Mouse (Mus musculus) ES-Bruce4 (cell line): ENCODE results near the gene Ankrd31. TPM values are rescaled to one million over a fixed set of nuclear protein-coding genes. Genes with fewer than 3 reads are reported as not detected.

Source experiments
- H3K27ac ChIP-seq: 2 replicates; pipeline ENCODE4 v1.5.1; 2012; ENCODE audit warnings: low read length, inconsistent platforms; ENCODE audit not compliant: insufficient read depth
- H3K27me3 ChIP-seq: 2 replicates; pipeline ENCODE4 v1.6.1; 2012; ENCODE audit warnings: mild to moderate bottlenecking, low read length, inconsistent platforms; ENCODE audit not compliant: control insufficient read depth, poor library complexity, insufficient read depth, severe bottlenecking
- H3K36me3 ChIP-seq: 2 replicates; pipeline ENCODE4 v1.6.1; 2012; ENCODE audit warnings: inconsistent platforms, mild to moderate bottlenecking, low read length, moderate library complexity; ENCODE audit not compliant: control insufficient read depth, poor library complexity, insufficient read depth, severe bottlenecking
- H3K4me1 ChIP-seq: one replicate; pipeline ENCODE4 v1.8.1; 2011; ENCODE audit warnings: low read length; ENCODE audit not compliant: control insufficient read depth, insufficient read depth
- H3K4me3 ChIP-seq: 2 replicates; pipeline ENCODE4 v1.5.1; 2011; ENCODE audit warnings: low read depth, mild to moderate bottlenecking, low read length
- H3K9ac ChIP-seq: 2 replicates; pipeline ENCODE4 v1.6.1; 2012; ENCODE audit warnings: low read depth, mild to moderate bottlenecking, inconsistent platforms; ENCODE audit not compliant: poor library complexity, severe bottlenecking
- H3K9me3 ChIP-seq: replicated peaks from 2 replicates; pipeline ENCODE4 v1.6.1; 2012; ENCODE audit warnings: mild to moderate bottlenecking, low read length, inconsistent platforms; ENCODE audit not compliant: control insufficient read depth, poor library complexity, insufficient read depth, severe bottlenecking
- CTCF ChIP-seq: IDR thresholded peaks from one replicate; pipeline ENCODE4 v1.8.1; 2011; ENCODE audit warnings: low read depth, low read length
- EP300 ChIP-seq: IDR thresholded peaks from 2 replicates; pipeline ENCODE4 v1.6.1; 2011; ENCODE audit warnings: low read depth, low read length; ENCODE audit not compliant: insufficient read depth
- POLR2A ChIP-seq: IDR thresholded peaks from one replicate; pipeline ENCODE4 v1.8.1; 2011; ENCODE audit warnings: low read length; ENCODE audit not compliant: insufficient read depth
- polyA plus RNA-seq: library from polyadenylated mRNA; stranded (reverse); fragments of >200 nt; gene quantifications from 2 replicates; pipeline ENCODE4 v1.2.4, GENCODE M21; 2011; ENCODE audit warnings: low read depth; ENCODE audit not compliant: missing spikeins, insufficient read depth, insufficient read length

The Ankrd31 gene
- polyA plus RNA-seq, 1 experiment = 0.67 TPM

- Histone ChIP-seq H3K9ac (no peak overlapping the region), H3K4me3 (no peak overlapping the region), H3K27me3 (peaks cover 15% of the 10 kb centered on the region), H3K27ac (no peak overlapping the region), H3K36me3 (no peaks in the 10 kb centered on the region), H3K4me1 (no peaks in the 10 kb centered on the region), H3K9me3 (no peaks in the 10 kb centered on the region)
- TF ChIP-seq POLR2A (no peak), EP300 (no peak), CTCF (no peak)
Observed at GRCm38 (mm10) chr13:96925991-96926725, 178.1 kb downstream of the Ankrd31 start.

DNA sequence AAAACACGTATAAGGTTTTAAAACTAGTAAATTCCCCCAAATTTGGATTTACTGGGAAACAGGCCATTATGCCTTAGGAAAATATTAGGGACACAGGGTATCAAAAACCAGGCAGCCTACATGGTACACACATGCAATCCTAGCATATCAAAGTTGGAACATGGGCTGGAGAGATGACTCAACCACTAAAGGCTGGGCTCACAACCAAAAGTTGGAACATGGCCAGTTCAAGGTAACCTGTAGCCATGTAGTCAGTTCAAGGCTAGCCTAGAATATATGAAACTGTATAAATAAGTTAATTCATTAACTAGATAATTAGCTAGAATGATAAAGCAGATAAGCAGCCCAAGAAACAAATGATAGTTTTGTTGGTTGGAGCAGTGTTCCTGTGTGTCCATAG, 179.7 kb downstream of the Ankrd31 start:
- H3K4me3 ChIP-seq = no peak overlapping the region
- H3K9me3 ChIP-seq = no peaks in the 10 kb centered on the region
- H3K4me1 ChIP-seq = no peaks in the 10 kb centered on the region
- no peaks in the 10 kb centered on the region for H3K36me3 ChIP-seq
- no peak for TF ChIP-seq POLR2A
- no peak for TF ChIP-seq CTCF
- no peak for TF ChIP-seq EP300
- peaks cover 15% of the 10 kb centered on the region for H3K27me3 ChIP-seq
- no peak overlapping the region for H3K9ac ChIP-seq
- no peak overlapping the region for H3K27ac ChIP-seq

- H3K27me3 ChIP-seq = peaks cover 15% of the 10 kb centered on the region
- H3K9me3 ChIP-seq = no peaks in the 10 kb centered on the region
- no peak overlapping the region for H3K27ac ChIP-seq
- no peaks in the 10 kb centered on the region for H3K36me3 ChIP-seq
- H3K4me1 ChIP-seq = no peaks in the 10 kb centered on the region
- H3K9ac ChIP-seq = no peak overlapping the region
- H3K4me3 ChIP-seq = no peak overlapping the region
- TF ChIP-seq POLR2A = no peak
- no peak for TF ChIP-seq CTCF
- TF ChIP-seq EP300 = no peak
Observed at GRCm38 (mm10) chr13:96928432-96929039, 180.5 kb downstream of the Ankrd31 start.

DNA sequence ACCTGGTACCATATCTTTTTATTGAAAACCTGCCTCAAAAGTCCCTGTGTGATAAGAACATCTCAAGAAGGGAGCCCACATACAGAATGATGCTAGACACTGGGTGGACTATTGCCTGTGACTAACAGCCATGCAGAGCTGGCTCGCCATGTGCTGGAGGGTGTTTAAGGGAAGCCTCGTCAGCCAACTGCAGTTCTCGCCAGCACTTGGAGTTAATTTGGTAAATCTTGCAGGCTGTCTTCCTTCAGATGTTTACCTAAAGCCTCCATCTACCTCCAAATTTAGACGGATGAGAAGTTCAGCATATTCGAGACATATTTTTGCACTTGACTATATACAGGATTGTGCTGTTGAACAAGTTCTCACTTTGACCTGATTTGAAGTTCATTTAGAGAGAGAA, 184.7 kb downstream of the Ankrd31 start:
- Histone ChIP-seq H3K4me3 (no peak overlapping the region), H3K9ac (no peak overlapping the region), H3K9me3 (no peaks in the 10 kb centered on the region), H3K27ac (no peak overlapping the region), H3K36me3 (no peaks in the 10 kb centered on the region), H3K27me3 (no peaks in the 10 kb centered on the region), H3K4me1 (no peaks in the 10 kb centered on the region)
- TF ChIP-seq EP300 (no peak), POLR2A (no peak), CTCF (no peak)

GRCm38 (mm10) chr13:96933367-96933766, 185.3 kb downstream of the Ankrd31 start:
- H3K9ac ChIP-seq = no peak overlapping the region
- H3K9me3 ChIP-seq = no peaks in the 10 kb centered on the region
- TF ChIP-seq EP300 (no peak), POLR2A (no peak), CTCF (no peak)

DNA sequence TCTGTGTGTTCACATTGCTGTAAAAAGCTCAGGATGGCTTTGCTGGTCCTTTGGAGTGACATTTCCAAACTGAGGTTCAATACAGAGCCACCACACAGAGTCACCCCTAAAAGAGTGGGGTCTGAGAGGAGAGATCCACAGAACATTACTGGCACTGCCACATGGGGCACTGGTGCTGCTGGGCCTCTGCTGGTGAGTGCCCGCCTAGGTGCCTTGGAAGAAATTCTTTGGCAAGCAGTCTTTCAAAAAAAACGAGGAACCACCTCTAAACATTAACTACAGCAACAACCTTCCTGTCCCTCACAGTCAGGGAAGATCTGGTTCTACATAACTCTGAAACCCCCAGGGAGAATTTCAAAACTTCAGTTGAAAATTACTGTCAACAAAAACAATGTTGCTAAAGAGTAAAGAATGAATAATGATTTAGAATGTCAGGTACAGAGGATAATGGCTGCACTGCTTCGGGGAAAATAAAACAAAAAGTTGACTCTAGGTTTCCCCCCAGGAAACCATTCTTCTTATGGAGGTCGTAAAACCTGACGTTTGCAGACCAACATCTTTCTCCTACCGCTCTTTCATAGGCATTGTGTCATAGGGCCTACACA, 188.2 kb downstream of the Ankrd31 start:
- TF ChIP-seq EP300 (no peak), POLR2A (no peak), CTCF (no peak)
- no peak overlapping the region for H3K4me3 ChIP-seq

More at GRCm38 (mm10) chr13:96933367-96933766, 185.3 kb downstream of the Ankrd31 start:
- H3K36me3 ChIP-seq = no peaks in the 10 kb centered on the region
- no peak overlapping the region for H3K4me3 ChIP-seq
- no peaks in the 10 kb centered on the region for H3K27me3 ChIP-seq
- H3K27ac ChIP-seq = no peak overlapping the region
- no peaks in the 10 kb centered on the region for H3K4me1 ChIP-seq

More for the DNA sequence above, 188.2 kb downstream of the Ankrd31 start:
- H3K27me3 ChIP-seq = no peaks in the 10 kb centered on the region
- H3K4me1 ChIP-seq = no peaks in the 10 kb centered on the region
- no peak overlapping the region for H3K27ac ChIP-seq
- no peak overlapping the region for H3K9ac ChIP-seq
- H3K9me3 ChIP-seq = no peaks in the 10 kb centered on the region
- H3K36me3 ChIP-seq = no peaks in the 10 kb centered on the region
